Mouse (Mus musculus) heart, embryonic 11.5 days (tissue): ENCODE data around the gene Klhl29. TPM values are rescaled to one million over a fixed set of nuclear protein-coding genes. Genes with fewer than 3 reads are reported as not detected.

Experiments used
- ATAC-seq: fragments of 200-750 bp; cut with Nextera tagmentation; replicated peaks from 2 replicates; pipeline ENCODE4 v1.8.0; 2017; ENCODE audit warnings: moderate library complexity; ENCODE audit not compliant: insufficient number of reproducible peaks, low FRiP score, low TSS enrichment
- H3K27ac ChIP-seq: fragments of 300-500 bp; sonication (generic); 2 replicates; pipeline ENCODE4 v1.5.1; 2014; ENCODE audit warnings: mild to moderate bottlenecking, low read depth, low read length
- H3K27me3 ChIP-seq: fragments of 300-500 bp; sonication (generic); 2 replicates; pipeline ENCODE4 v1.6.1; 2014; ENCODE audit warnings: mild to moderate bottlenecking, low read length, mixed read lengths; ENCODE audit not compliant: control insufficient read depth, insufficient read depth
- H3K36me3 ChIP-seq: fragments of 300-500 bp; sonication (generic); 2 replicates; pipeline ENCODE4 v1.6.1; 2014; ENCODE audit warnings: mild to moderate bottlenecking, low read length, moderate library complexity, mixed read lengths; ENCODE audit not compliant: control insufficient read depth, insufficient read depth
- H3K4me1 ChIP-seq: fragments of 300-500 bp; sonication (generic); 2 replicates; pipeline ENCODE4 v1.6.1; 2014; ENCODE audit warnings: low read length; ENCODE audit not compliant: control insufficient read depth, insufficient read depth
- H3K4me2 ChIP-seq: fragments of 300-500 bp; sonication (generic); 2 replicates; pipeline ENCODE4 v1.6.1; 2014; ENCODE audit warnings: mild to moderate bottlenecking, moderate library complexity
- H3K4me3 ChIP-seq: fragments of 300-500 bp; sonication (generic); 2 replicates; pipeline ENCODE4 v1.5.1; 2014; ENCODE audit warnings: low read depth, low read length
- H3K9ac ChIP-seq: fragments of 300-500 bp; sonication (generic); 2 replicates; pipeline ENCODE4 v1.6.1; 2014; ENCODE audit warnings: mild to moderate bottlenecking, low read depth, low read length, moderate library complexity
- H3K9me3 ChIP-seq: fragments of 300-500 bp; sonication (generic); replicated peaks from 2 replicates; pipeline ENCODE4 v1.6.1; 2016; ENCODE audit warnings: low read length; ENCODE audit not compliant: control insufficient read depth
- WGBS: fragments of 180-500 bp; shearing (Covaris S2); extraction: QIAGEN DNeasy Blood & Tissue Kit; methylation state at CpG from one replicate; pipeline ENCODE4 v1.1.7; 2014; ENCODE audit not compliant: insufficient replicate concordance; 5-methylcytosine and 5-hydroxymethylcytosine counted together
- polyA plus RNA-seq: library from polyadenylated mRNA; unstranded; fragments of >200 nt; fragmentation: Nextera tagmentation; extraction: Ambion mirVana; gene quantifications from 2 replicates; pipeline ENCODE4 v1.2.1, GENCODE M21; 2014

The Klhl29 gene
- polyA plus RNA-seq, 1 experiment from 2014 or later, result 0.67 TPM

- Histone ChIP-seq H3K27me3 (no peaks in the 10 kb centered on the region), H3K4me1 (peaks cover 5% of the 10 kb centered on the region), H3K36me3 (no peaks in the 10 kb centered on the region), H3K27ac (no peak overlapping the region), H3K9me3 (no peaks in the 10 kb centered on the region), H3K4me2 (no peak overlapping the region), H3K4me3 (no peak overlapping the region), H3K9ac (no peak overlapping the region)
- ATAC-seq, result no peak
- WGBS, result 72% methylated on average over 5 of the region's 5 CpGs
Measured at GRCm38 (mm10) chr12:5176716-5177341, 198.7 kb downstream of the Klhl29 start.

GRCm38 (mm10) chr12:5166141-5166540, 209.3 kb downstream of the Klhl29 start:
- ATAC-seq, result no peak
- WGBS, result 57% methylated on average over 6 of the region's 6 CpGs
- Histone ChIP-seq H3K9me3 (no peaks in the 10 kb centered on the region), H3K4me2 (no peak overlapping the region), H3K4me3 (no peak overlapping the region), H3K9ac (no peak overlapping the region), H3K27ac (no peak overlapping the region), H3K4me1 (peaks cover 11% of the 10 kb centered on the region), H3K36me3 (no peaks in the 10 kb centered on the region), H3K27me3 (no peaks in the 10 kb centered on the region)

- peaks cover 11% of the 10 kb centered on the region for H3K4me1 ChIP-seq
- no peak overlapping the region for H3K9ac ChIP-seq
- H3K9me3 ChIP-seq, result no peaks in the 10 kb centered on the region
- no peak overlapping the region for H3K27ac ChIP-seq
- no peak; the same call in 1 of the 2 replicates for ATAC-seq
- H3K4me2 ChIP-seq, result no peak overlapping the region
- no peaks in the 10 kb centered on the region for H3K27me3 ChIP-seq
- H3K36me3 ChIP-seq, result no peaks in the 10 kb centered on the region
- 25% methylated on average over 9 of the region's 9 CpGs for WGBS
- H3K4me3 ChIP-seq, result no peak overlapping the region
Measured at GRCm38 (mm10) chr12:5165411-5165810, 210.1 kb downstream of the Klhl29 start.

- no peak for ATAC-seq
- 78% methylated on average over 6 of the region's 6 CpGs for WGBS
- H3K4me2 ChIP-seq, result no peak overlapping the region
Measured at GRCm38 (mm10) chr12:5162672-5163071, 212.8 kb downstream of the Klhl29 start.

GRCm38 (mm10) chr12:5161631-5162030, 213.9 kb downstream of the Klhl29 start:
- ATAC-seq, result no peak
- H3K36me3 ChIP-seq, result no peaks in the 10 kb centered on the region
- H3K4me3 ChIP-seq, result no peak overlapping the region
- no peaks in the 10 kb centered on the region for H3K27me3 ChIP-seq
- H3K4me2 ChIP-seq, result no peak overlapping the region
- H3K9me3 ChIP-seq, result no peaks in the 10 kb centered on the region
- H3K9ac ChIP-seq, result no peak overlapping the region
- peaks cover 11% of the 10 kb centered on the region for H3K4me1 ChIP-seq
- 76% methylated on average over 4 of the region's 4 CpGs for WGBS
- no peak overlapping the region for H3K27ac ChIP-seq

More at GRCm38 (mm10) chr12:5162672-5163071, 212.8 kb downstream of the Klhl29 start:
- Histone ChIP-seq H3K27ac (no peak overlapping the region), H3K9me3 (no peaks in the 10 kb centered on the region), H3K4me3 (no peak overlapping the region), H3K9ac (no peak overlapping the region), H3K27me3 (no peaks in the 10 kb centered on the region), H3K4me1 (peaks cover 11% of the 10 kb centered on the region), H3K36me3 (no peaks in the 10 kb centered on the region)

GRCm38 (mm10) chr12:5157931-5158481, 217.5 kb downstream of the Klhl29 start:
- Histone ChIP-seq H3K4me1 (no peaks in the 10 kb centered on the region), H3K27ac (no peak overlapping the region), H3K9me3 (no peaks in the 10 kb centered on the region), H3K36me3 (no peaks in the 10 kb centered on the region), H3K27me3 (no peaks in the 10 kb centered on the region), H3K4me2 (no peak overlapping the region), H3K4me3 (no peak overlapping the region), H3K9ac (no peak overlapping the region)
- 70% methylated on average over 5 of the region's 5 CpGs for WGBS
- ATAC-seq, result no peak

- no peak overlapping the region for H3K27ac ChIP-seq
- ATAC-seq, result no peak; the same call in 1 of the 2 replicates
- H3K9ac ChIP-seq, result no peak overlapping the region
- no peak overlapping the region for H3K4me3 ChIP-seq
- H3K9me3 ChIP-seq, result no peaks in the 10 kb centered on the region
- H3K4me2 ChIP-seq, result no peak overlapping the region
- H3K36me3 ChIP-seq, result no peaks in the 10 kb centered on the region
- no peaks in the 10 kb centered on the region for H3K4me1 ChIP-seq
- WGBS, result 74% methylated on average over 6 of the region's 6 CpGs
- no peaks in the 10 kb centered on the region for H3K27me3 ChIP-seq
Measured at GRCm38 (mm10) chr12:5157021-5157681, 218.3 kb downstream of the Klhl29 start.

GRCm38 (mm10) chr12:5155177-5155576, 220.3 kb downstream of the Klhl29 start:
- H3K27me3 ChIP-seq, result no peaks in the 10 kb centered on the region
- H3K9me3 ChIP-seq, result no peaks in the 10 kb centered on the region
- H3K27ac ChIP-seq, result no peak overlapping the region
- 53% methylated on average over 3 of the region's 3 CpGs for WGBS
- no peak overlapping the region for H3K4me2 ChIP-seq
- H3K4me3 ChIP-seq, result no peak overlapping the region
- no peaks in the 10 kb centered on the region for H3K36me3 ChIP-seq
- H3K4me1 ChIP-seq, result no peaks in the 10 kb centered on the region
- no peak for ATAC-seq
- H3K9ac ChIP-seq, result no peak overlapping the region
